In the genomic region with DNA sequence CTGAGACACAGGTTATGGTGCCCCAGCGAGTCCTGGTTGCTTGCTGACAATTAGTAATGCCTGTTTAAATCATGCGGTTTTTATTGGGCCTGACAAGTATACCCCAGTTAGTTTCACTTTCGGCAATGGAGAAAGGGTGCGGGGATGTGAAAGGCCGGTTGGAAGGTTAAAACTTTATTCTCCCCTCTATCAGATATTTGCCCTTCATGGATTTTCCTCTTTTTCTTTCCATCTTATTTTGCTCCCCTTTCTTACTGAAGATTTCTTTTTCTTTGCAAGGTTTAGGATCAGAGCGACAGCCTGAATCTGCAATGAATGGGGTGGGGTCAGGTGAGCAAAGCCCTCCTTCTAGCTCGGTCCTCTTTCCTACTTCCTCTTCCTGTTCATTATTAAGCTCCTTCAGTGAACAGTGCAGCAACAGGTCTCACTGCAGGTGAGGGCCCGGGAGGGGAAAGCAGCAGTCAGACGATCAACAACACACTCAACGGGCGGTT, we compare ENCODE assay signal across 13 mouse cellular contexts. TPM values are rescaled to one million over a fixed set of nuclear protein-coding genes. Genes with fewer than 3 reads are reported as not detected.
DNase-seq lines count a peak whose midpoint lies in the region; ATAC-seq and TF ChIP-seq lines count a peak whose summit lies in the region.
"Had no signal": no experiment of that assay in that cellular context is flagged by ENCODE, and none has a peak within 500 bp of the region (broad histone marks: within the 10 kb centered on the region; RNA-seq: fewer than 3 reads in every experiment).

No protein-coding gene starts in this region.

- WGBS in kidney, postnatal 0 days, result 71% methylated on average over 11 of the region's 11 CpGs
- WGBS in bone marrow, adult 2 months, result 33% methylated on average over 11 of the region's 11 CpGs
- 58% methylated on average over 11 of the region's 11 CpGs for WGBS in limb, embryonic 15.5 days

- 0 out of 2 replicates have a peak overlapping the region, but pooled peaks have one; percentile 8 for H3K27ac ChIP-seq in kidney, postnatal 0 days
- H3K27ac ChIP-seq in bone marrow, adult 2 months (ENCODE audit: control insufficient read depth, insufficient read depth, low read depth, low read length, poor library complexity), result peak overlapping the region; percentile 19; the same call in 1 of the 2 replicates
- no peak overlapping the region for H3K27ac ChIP-seq in limb, embryonic 15.5 days
- H3K27ac ChIP-seq: forebrain, embryonic 10.5 days had no signal

- TF ChIP-seq CTCF in kidney, postnatal 0 days (IDR thresholded peaks at IDR 0.05; ENCODE audit: low read depth), result no peak
- no peak for TF ChIP-seq CTCF in bone marrow, adult 2 months (IDR thresholded peaks at IDR 0.05; ENCODE audit: control insufficient read depth, insufficient read depth, low read length)

- H3K36me3 ChIP-seq in kidney, postnatal 0 days (ENCODE audit: insufficient read depth, low read length), result no peaks in the 10 kb centered on the region
- no peaks in the 10 kb centered on the region for H3K36me3 ChIP-seq in limb, embryonic 15.5 days
- H3K36me3 ChIP-seq: forebrain, embryonic 10.5 days had no signal

- H3K27me3 ChIP-seq in kidney, postnatal 0 days (ENCODE audit: insufficient read depth, low read length), result no peaks in the 10 kb centered on the region
- no peaks in the 10 kb centered on the region for H3K27me3 ChIP-seq in limb, embryonic 15.5 days

- no peaks in the 10 kb centered on the region for H3K4me1 ChIP-seq in kidney, postnatal 0 days (replicated peaks; ENCODE audit: insufficient read depth, low read length)
- H3K4me1 ChIP-seq in bone marrow, adult 2 months (ENCODE audit: control insufficient read depth, insufficient read depth, low read length), result no peaks in the 10 kb centered on the region; the same call in 1 of the 2 replicates
- H3K4me1 ChIP-seq in limb, embryonic 15.5 days, result no peaks in the 10 kb centered on the region
- H3K4me1 ChIP-seq: forebrain, embryonic 10.5 days had no signal

- H3K9me3 ChIP-seq in kidney, postnatal 0 days (replicated peaks; ENCODE audit: low read length), result no peaks in the 10 kb centered on the region
- H3K9me3 ChIP-seq in limb, embryonic 15.5 days, result no peaks in the 10 kb centered on the region
- H3K9me3 ChIP-seq: forebrain, embryonic 10.5 days had no signal

- H3K4me2 ChIP-seq in kidney, postnatal 0 days (ENCODE audit: low read length), result peak overlapping the region; percentile 25; the same call in 1 of the 2 replicates
- 0 out of 2 replicates have a peak overlapping the region, but pooled peaks have one; percentile 14 for H3K4me2 ChIP-seq in limb, embryonic 15.5 days

- no peak for DNase-seq in kidney, postnatal 0 days (ENCODE audit: low spot score)
- DNase-seq in kidney, adult 9 months, result no peak
- peak; percentile 43 for DNase-seq in testis, postnatal 10 days (ENCODE audit: low spot score)
- no peak for DNase-seq in urinary bladder, postnatal 14 days (ENCODE audit: low spot score)
- no peak for DNase-seq in cerebellum, adult 11-12 months
- no peak for DNase-seq in cerebellum, adult 11 months
- DNase-seq: cerebellum, postnatal 10 days; heart, postnatal 4 days; kidney, postnatal 36 days; lung, postnatal 10 days had no signal

- no peak overlapping the region for H3K4me3 ChIP-seq in kidney, postnatal 0 days (replicated peaks; ENCODE audit: low read depth, low read length)
- peak overlapping the region; percentile 75 for H3K4me3 ChIP-seq in bone marrow, adult 2 months (replicated peaks; ENCODE audit: control insufficient read depth, low read depth, low read length)
- 0 out of 2 replicates have a peak overlapping the region, but pooled peaks have one; percentile 2 for H3K4me3 ChIP-seq in limb, embryonic 15.5 days
- H3K4me3 ChIP-seq: forebrain, embryonic 10.5 days had no signal

- ATAC-seq in kidney, postnatal 0 days (replicated peaks; ENCODE audit: low FRiP score, low read depth), result no peak
- no peak for ATAC-seq in limb, embryonic 15.5 days (ENCODE audit: insufficient number of reproducible peaks, low FRiP score, low TSS enrichment, low read depth)

- no peak for TF ChIP-seq POLR2A in bone marrow, adult 2 months (IDR thresholded peaks at IDR 0.05; ENCODE audit: borderline replicate concordance, control insufficient read depth, low read depth, low read length)

- H3K9ac ChIP-seq in kidney, postnatal 0 days (ENCODE audit: low read depth, low read length), result 0 out of 2 replicates have a peak overlapping the region, but pooled peaks have one; percentile 4
- no peak overlapping the region for H3K9ac ChIP-seq in limb, embryonic 15.5 days

RNA-seq across cellular contexts. Expression of a gene that starts 20.9 kb away (rescaled TPM):
- polyA plus RNA-seq in kidney, postnatal 0 days (2015; fragmentation: Nextera tagmentation; extraction: Ambion mirVana), result 3.3 and 3.7 TPM in 2 replicates
- 2.9 and 5.7 TPM in 2 replicates for polyA plus RNA-seq in bone marrow, adult 2 months (2011; ENCODE audit: insufficient read depth, insufficient read length, low replicate concordance, missing spikeins)
- 0.82 and 0.87 TPM in 2 replicates for polyA plus RNA-seq in limb, embryonic 15.5 days (2015; fragmentation: Nextera tagmentation; extraction: Ambion mirVana)
- polyA plus RNA-seq: forebrain, embryonic 10.5 days had no signal
